Mouse (Mus musculus) E14TG2a.4 (cell line): Measurements from ENCODE around the gene Rps24.
A peak's percentile ranks its signal among the peaks of the same experiment; 100 is the strongest.

Experiments
- H3K27me3 ChIP-seq: 2 replicates; pipeline ENCODE4 v1.6.1; 2014; ENCODE audit warnings: low read length, control low read depth; ENCODE audit not compliant: insufficient read depth
- H3K36me3 ChIP-seq: 2 replicates; pipeline ENCODE4 v1.6.1; 2014; ENCODE audit warnings: low read length, control low read depth; ENCODE audit not compliant: insufficient read depth
- H3K4me1 ChIP-seq: replicated peaks from 2 replicates; pipeline ENCODE4 v1.6.1; 2014; ENCODE audit warnings: low read depth, low read length, control low read depth
- H3K4me3 ChIP-seq: replicated peaks from 2 replicates; pipeline ENCODE4 v1.5.1; 2014; ENCODE audit warnings: mild to moderate bottlenecking, low read length
- H3K9me3 ChIP-seq: 2 replicates; pipeline ENCODE4 v1.6.1; 2014; ENCODE audit warnings: low read length, control low read depth
- CTCF ChIP-seq: conservative IDR thresholded peaks from 2 replicates; pipeline ENCODE4 v1.5.1; 2014; ENCODE audit warnings: low read length
- NANOG ChIP-seq: IDR thresholded peaks from 2 replicates; pipeline ENCODE4 v1.6.1; 2014; ENCODE audit warnings: borderline replicate concordance, low read length, mixed read lengths
- POU5F1 ChIP-seq: IDR thresholded peaks from 2 replicates; pipeline ENCODE4 v1.6.1; 2014; ENCODE audit warnings: low read length, borderline replicate concordance

Gene Rps24

DNA sequence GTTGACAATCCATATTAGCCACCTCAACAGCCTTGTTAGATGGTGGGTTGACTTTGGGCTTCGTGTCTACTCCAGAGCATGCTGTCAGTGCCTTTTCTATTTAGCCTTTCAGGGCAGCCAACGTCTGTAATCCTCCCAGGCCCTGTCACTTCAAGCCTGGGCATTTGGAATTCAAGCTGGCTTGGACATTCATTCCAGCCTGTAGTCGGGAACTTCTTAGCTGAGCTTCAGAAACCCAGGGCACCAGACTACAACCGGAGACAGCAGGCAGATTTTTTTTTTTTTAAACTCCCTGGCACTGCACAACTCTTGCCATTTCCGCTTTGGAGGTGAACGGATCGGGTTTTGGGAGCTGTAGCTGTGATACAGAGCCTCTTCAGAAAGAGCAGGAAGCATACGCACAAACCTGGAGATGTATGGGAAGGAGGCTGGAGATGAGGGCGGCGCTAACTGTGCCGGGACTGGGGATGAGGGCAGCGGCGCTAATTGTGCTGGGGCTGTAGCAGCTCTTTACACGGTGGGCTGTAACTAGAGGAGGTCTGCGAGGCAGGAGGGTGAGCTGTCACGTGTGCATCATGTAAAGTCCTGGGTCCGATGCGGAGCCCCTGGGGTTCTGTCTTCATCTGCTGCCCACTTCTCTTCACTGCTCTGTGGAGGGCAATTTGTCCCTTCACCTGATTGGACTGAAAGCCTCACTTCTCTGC, 21.3 kb downstream of the Rps24 start:
- Histone ChIP-seq H3K4me3 (0 out of 2 replicates have a peak overlapping the region, but pooled peaks have one; percentile 21), H3K27me3 (peaks cover 27% of the 10 kb centered on the region)

DNA sequence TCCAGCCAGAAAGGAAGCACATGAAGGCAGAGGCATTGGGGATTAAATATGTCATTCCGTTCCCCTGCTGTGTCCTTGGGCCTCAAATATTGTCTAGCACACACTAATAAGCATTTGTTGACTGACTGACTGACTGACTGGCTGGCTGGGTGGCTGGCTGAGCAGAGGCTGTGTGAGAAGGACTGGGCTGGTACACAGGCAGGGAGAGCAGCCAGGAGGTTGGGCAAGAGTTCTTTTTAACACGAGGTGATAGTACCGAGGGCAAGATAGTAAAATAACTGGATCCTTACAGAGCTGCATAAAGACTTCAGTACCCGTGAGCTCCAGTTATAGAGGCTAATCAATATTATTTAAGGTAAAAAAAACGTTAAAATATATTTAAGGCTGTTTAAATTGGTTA, 22.6 kb downstream of the Rps24 start:
- H3K36me3 ChIP-seq: no peaks in the 10 kb centered on the region
- no peak overlapping the region for H3K4me3 ChIP-seq
- no peak for TF ChIP-seq POU5F1
- no peak for TF ChIP-seq CTCF
- TF ChIP-seq NANOG: no peak
- peaks cover 6% of the 10 kb centered on the region for H3K9me3 ChIP-seq
- H3K4me1 ChIP-seq: peaks cover 31% of the 10 kb centered on the region
- peaks cover 27% of the 10 kb centered on the region for H3K27me3 ChIP-seq

More for the DNA sequence above, 21.3 kb downstream of the Rps24 start:
- peaks cover 31% of the 10 kb centered on the region for H3K4me1 ChIP-seq
- TF ChIP-seq POU5F1: no peak
- H3K36me3 ChIP-seq: no peaks in the 10 kb centered on the region
- peaks cover 19% of the 10 kb centered on the region for H3K9me3 ChIP-seq

DNA sequence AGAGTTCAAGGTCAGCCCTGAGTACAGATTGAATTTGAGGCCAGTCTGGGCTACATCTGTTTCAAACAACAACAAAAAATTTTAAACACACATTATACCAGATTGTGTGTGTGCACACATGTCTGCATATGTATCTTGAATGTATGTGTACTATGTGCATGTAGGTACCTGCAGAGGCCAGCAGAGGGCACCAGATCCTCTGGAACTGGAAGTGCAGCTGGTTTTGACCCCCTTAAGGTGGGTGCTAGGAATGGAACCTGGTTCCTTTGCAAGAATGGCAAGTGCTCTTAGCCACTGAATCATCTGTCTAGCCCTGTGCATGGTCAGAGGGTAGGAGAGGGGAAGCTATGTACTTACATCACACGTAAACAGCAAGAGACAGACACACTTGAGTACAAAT, 23.3 kb downstream of the Rps24 start:
- Histone ChIP-seq H3K36me3 (no peaks in the 10 kb centered on the region), H3K4me3 (no peak overlapping the region), H3K27me3 (peaks cover 27% of the 10 kb centered on the region), H3K9me3 (peaks cover 6% of the 10 kb centered on the region), H3K4me1 (peaks cover 31% of the 10 kb centered on the region)
- peak; percentile 69 for TF ChIP-seq CTCF
- TF ChIP-seq NANOG: no peak

- peaks cover 27% of the 10 kb centered on the region for H3K27me3 ChIP-seq
- H3K9me3 ChIP-seq: peaks cover 6% of the 10 kb centered on the region
- peaks cover 31% of the 10 kb centered on the region for H3K4me1 ChIP-seq
- H3K36me3 ChIP-seq: no peaks in the 10 kb centered on the region
- TF ChIP-seq NANOG: no peak
- no peak for TF ChIP-seq POU5F1
- no peak for TF ChIP-seq CTCF
- no peak overlapping the region for H3K4me3 ChIP-seq
These were observed 23.8 kb downstream of the Rps24 start for GRCm38 (mm10) chr14:24510679-24511078.

- Histone ChIP-seq H3K36me3 (no peaks in the 10 kb centered on the region), H3K4me1 (peaks cover 19% of the 10 kb centered on the region), H3K9me3 (peaks cover 10% of the 10 kb centered on the region), H3K4me3 (no peak overlapping the region), H3K27me3 (peaks cover 17% of the 10 kb centered on the region)
- TF ChIP-seq NANOG (no peak), CTCF (no peak), POU5F1 (no peak)
These were observed 25.7 kb downstream of the Rps24 start for GRCm38 (mm10) chr14:24512527-24513161.

DNA sequence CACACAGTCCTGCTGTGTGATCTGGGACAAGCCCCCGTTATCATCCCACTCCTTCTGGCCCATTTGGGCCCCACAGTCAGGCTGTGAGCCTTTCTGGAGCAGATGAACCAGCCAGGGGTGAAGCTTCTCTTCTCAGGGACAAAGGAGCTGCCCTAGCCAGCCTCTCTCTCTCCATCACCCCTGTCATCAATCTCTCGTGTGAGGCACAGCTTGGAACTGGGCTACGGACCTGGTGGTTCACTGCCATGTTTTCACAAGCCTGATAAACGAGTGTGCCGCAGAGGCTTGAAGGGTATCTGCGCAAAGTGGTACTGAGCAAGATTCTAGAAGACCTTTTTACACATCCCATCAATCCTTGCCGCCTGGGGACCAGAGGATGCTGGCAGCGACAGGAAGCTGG, 34.7 kb downstream of the Rps24 start:
- H3K4me3 ChIP-seq: no peak overlapping the region

DNA sequence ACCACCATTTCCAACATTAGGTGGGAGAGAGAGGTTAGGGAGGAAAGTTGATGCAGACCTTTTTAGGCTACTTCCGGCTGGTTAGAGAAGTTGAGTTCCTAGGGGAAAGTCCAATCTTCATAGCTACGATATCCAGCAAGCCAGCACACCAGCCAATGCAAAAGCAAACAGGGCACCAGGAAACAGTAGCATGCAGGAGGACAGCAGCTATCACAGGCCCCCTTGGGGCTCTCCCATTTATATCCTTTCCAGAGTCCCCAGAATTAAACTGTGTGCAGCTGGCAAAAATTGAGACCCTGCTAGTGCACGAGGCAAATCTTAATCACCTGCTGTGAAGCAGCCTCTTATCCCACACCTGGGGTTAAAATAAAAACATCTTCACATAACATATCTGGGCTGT, 38.2 kb downstream of the Rps24 start:
- TF ChIP-seq CTCF (no peak), NANOG (no peak), POU5F1 (no peak)
- Histone ChIP-seq H3K4me1 (peaks cover 37% of the 10 kb centered on the region), H3K27me3 (no peaks in the 10 kb centered on the region), H3K4me3 (no peak overlapping the region), H3K36me3 (no peaks in the 10 kb centered on the region), H3K9me3 (no peaks in the 10 kb centered on the region)

More for the DNA sequence above, 34.7 kb downstream of the Rps24 start:
- Histone ChIP-seq H3K4me1 (peaks cover 19% of the 10 kb centered on the region; the same call in 1 of the 2 replicates), H3K9me3 (0 out of 2 replicates have a peak, but pooled peaks cover 3% of the 10 kb centered on the region), H3K36me3 (no peaks in the 10 kb centered on the region), H3K27me3 (no peaks in the 10 kb centered on the region)
- no peak for TF ChIP-seq CTCF
- TF ChIP-seq POU5F1: no peak
- TF ChIP-seq NANOG: no peak

GRCm38 (mm10) chr14:24525677-24526415, 38.9 kb downstream of the Rps24 start:
- Histone ChIP-seq H3K4me1 (peaks cover 41% of the 10 kb centered on the region), H3K27me3 (0 out of 2 replicates have a peak, but pooled peaks cover 2% of the 10 kb centered on the region), H3K36me3 (no peaks in the 10 kb centered on the region), H3K4me3 (no peak overlapping the region), H3K9me3 (no peaks in the 10 kb centered on the region)
- TF ChIP-seq POU5F1: no peak
- no peak for TF ChIP-seq CTCF
- no peak for TF ChIP-seq NANOG
